Mouse (Mus musculus) limb, embryonic 15.5 days (tissue): ENCODE measurements at regions not wholly inside any gene's neighbourhood (a gene's known extent, or its start where the extent isn't known, plus 50 kb on each side); places are given as distances from the start of the nearest gene placed in this dataset.

ENCODE experiments used
- ATAC-seq: fragments of 200-750 bp; cut with Nextera tagmentation; 2 replicates; pipeline ENCODE4 v1.8.0; 2017; ENCODE audit warnings: low read depth, moderate TSS enrichment; ENCODE audit not compliant: insufficient number of reproducible peaks, low FRiP score, low TSS enrichment
- H3K27ac ChIP-seq: fragments of 300-500 bp; sonication (generic); 2 replicates; pipeline ENCODE4 v1.5.1; 2015; ENCODE audit warnings: moderate library complexity, mild to moderate bottlenecking, inconsistent platforms
- H3K27me3 ChIP-seq: fragments of 300-500 bp; sonication (generic); 2 replicates; pipeline ENCODE4 v1.6.1; 2015; ENCODE audit warnings: inconsistent platforms
- H3K36me3 ChIP-seq: fragments of 300-500 bp; sonication (generic); 2 replicates; pipeline ENCODE4 v1.6.1; 2015; ENCODE audit warnings: inconsistent platforms
- H3K4me1 ChIP-seq: fragments of 300-500 bp; sonication (generic); 2 replicates; pipeline ENCODE4 v1.6.1; 2015; ENCODE audit warnings: inconsistent platforms
- H3K4me2 ChIP-seq: fragments of 300-500 bp; sonication (generic); 2 replicates; pipeline ENCODE4 v1.6.1; 2015; ENCODE audit warnings: mild to moderate bottlenecking, inconsistent platforms
- H3K4me3 ChIP-seq: fragments of 300-500 bp; sonication (generic); 2 replicates; pipeline ENCODE4 v1.5.1; 2015; ENCODE audit warnings: mild to moderate bottlenecking, inconsistent platforms
- H3K9ac ChIP-seq: fragments of 300-500 bp; sonication (generic); 2 replicates; pipeline ENCODE4 v1.6.1; 2015; ENCODE audit warnings: inconsistent platforms
- H3K9me3 ChIP-seq: fragments of 300-500 bp; sonication (generic); 2 replicates; pipeline ENCODE4 v1.6.1; 2016; ENCODE audit warnings: inconsistent platforms
- WGBS: fragments of 180-500 bp; shearing (Covaris S2); methylation state at CpG from one replicate; pipeline ENCODE4 v1.1.7; 2015; 5-methylcytosine and 5-hydroxymethylcytosine counted together

DNA sequence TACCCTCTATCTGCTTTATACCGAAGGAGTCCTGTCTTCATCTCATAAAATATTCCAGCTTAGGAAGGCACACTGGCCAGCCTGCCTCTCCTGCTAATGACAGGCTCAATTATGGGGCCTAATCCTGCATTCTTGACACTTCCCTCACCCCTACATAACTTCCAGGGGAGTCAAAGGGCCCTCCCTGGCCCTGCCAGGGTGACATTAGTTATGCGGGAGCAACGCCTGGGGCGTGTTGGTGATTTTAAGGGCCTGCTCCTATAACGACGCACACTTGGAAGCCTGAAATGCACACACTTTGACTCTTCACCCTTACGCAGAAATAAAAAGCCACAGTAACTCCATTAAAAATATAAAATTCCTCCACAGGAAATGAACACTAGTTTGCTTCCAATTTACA, 555.5 kb downstream of the Bnc2 start:
- no peak overlapping the region for H3K4me2 ChIP-seq

GRCm38 (mm10) chr4:84120330-84120729, 554.7 kb downstream of the Bnc2 start:
- H3K4me2 ChIP-seq, result no peak overlapping the region
- H3K9ac ChIP-seq, result no peak overlapping the region
- no peak overlapping the region for H3K27ac ChIP-seq
- peaks cover 30% of the 10 kb centered on the region for H3K4me1 ChIP-seq
- 42% methylated on average over 7 of the region's 7 CpGs for WGBS
- no peaks in the 10 kb centered on the region for H3K36me3 ChIP-seq
- no peaks in the 10 kb centered on the region for H3K9me3 ChIP-seq
- no peaks in the 10 kb centered on the region for H3K27me3 ChIP-seq
- no peak overlapping the region for H3K4me3 ChIP-seq
- no peak for ATAC-seq

More for the DNA sequence above, 555.5 kb downstream of the Bnc2 start:
- Histone ChIP-seq H3K36me3 (no peaks in the 10 kb centered on the region), H3K27me3 (no peaks in the 10 kb centered on the region), H3K4me3 (no peak overlapping the region), H3K4me1 (peaks cover 26% of the 10 kb centered on the region), H3K9ac (no peak overlapping the region), H3K27ac (no peak overlapping the region; the same call in 1 of the 2 replicates), H3K9me3 (no peaks in the 10 kb centered on the region)
- ATAC-seq, result no peak
- 24% methylated on average over 7 of the region's 7 CpGs for WGBS

DNA sequence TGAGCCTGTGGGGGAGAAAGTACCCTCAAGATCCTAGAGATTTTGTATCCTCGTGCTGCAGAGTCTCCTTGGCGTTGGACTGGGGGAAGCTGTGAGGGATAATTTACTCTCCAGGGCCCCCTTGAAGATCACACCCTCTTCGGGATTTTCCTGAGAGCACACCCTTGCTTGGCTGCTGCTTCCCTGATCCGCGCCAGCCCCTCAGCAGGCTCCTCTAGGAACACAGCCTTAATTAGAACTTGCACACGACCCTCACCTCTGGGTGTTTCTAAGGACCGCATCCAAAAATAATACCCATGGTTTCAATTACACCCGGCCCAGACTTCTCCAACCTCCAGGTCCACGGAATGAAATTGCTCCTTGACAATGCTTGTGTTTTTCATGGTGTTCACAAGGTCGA, 553.6 kb downstream of the Bnc2 start:
- H3K27me3 ChIP-seq, result no peaks in the 10 kb centered on the region
- H3K27ac ChIP-seq, result peak overlapping the region; percentile 59; the same call in 1 of the 2 replicates
- H3K9ac ChIP-seq, result no peak overlapping the region
- peak; percentile 30; the same call in 1 of the 2 replicates for ATAC-seq
- no peaks in the 10 kb centered on the region for H3K36me3 ChIP-seq
- peaks cover 30% of the 10 kb centered on the region for H3K4me1 ChIP-seq
- H3K4me3 ChIP-seq, result no peak overlapping the region
- 34% methylated on average over 10 of the region's 10 CpGs for WGBS
- H3K9me3 ChIP-seq, result no peaks in the 10 kb centered on the region
- H3K4me2 ChIP-seq, result no peak overlapping the region

DNA sequence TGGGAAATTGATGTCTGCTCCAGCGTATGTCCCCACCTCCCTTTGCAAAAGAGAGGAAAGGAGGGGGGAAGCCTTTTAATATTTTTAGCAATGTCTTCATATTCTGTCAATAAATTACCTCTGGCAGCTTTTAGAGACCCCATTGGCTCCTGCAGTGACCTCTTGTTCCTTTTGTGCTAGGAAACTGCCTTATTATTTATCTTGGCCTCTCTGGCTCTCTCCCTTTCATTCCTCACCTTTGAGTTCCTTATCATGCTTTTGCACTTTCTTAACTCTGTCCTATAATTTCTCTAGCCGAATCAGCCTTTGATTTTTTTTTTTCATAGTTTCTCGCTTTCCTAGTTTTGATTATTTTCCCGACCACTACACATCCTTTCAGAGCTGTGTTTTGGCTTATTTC, 548.7 kb downstream of the Bnc2 start:
- ATAC-seq, result no peak
- H3K4me3 ChIP-seq, result no peak overlapping the region
- H3K4me1 ChIP-seq, result peaks cover 13% of the 10 kb centered on the region
- H3K4me2 ChIP-seq, result no peak overlapping the region
- H3K27ac ChIP-seq, result no peak overlapping the region
- no peaks in the 10 kb centered on the region for H3K36me3 ChIP-seq
- H3K27me3 ChIP-seq, result no peaks in the 10 kb centered on the region
- no peak overlapping the region for H3K9ac ChIP-seq
- 60% methylated on average over 4 of the region's 4 CpGs for WGBS
- no peaks in the 10 kb centered on the region for H3K9me3 ChIP-seq

DNA sequence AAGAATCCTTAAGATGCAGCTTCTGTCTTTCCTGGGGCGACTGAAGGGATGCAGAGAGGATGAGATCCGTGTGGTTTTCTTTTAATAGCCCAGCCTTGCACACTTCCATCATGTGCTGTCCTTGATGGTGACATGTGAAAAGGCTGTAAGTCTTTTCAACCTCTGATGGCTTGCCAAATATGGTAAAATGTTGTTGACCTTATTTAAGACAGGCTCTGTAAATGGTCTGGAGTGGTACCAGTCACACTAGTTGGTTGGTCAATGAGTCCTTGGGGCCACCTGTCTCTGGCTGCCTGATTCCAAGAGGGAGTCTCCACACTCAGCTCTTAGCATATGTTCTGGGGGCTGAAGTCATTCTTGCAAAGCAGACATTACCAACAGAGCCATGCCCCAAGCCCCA, 547.7 kb downstream of the Bnc2 start:
- H3K4me1 ChIP-seq, result peaks cover 8% of the 10 kb centered on the region; the same call in 1 of the 2 replicates
- no peak overlapping the region for H3K4me2 ChIP-seq
- no peaks in the 10 kb centered on the region for H3K27me3 ChIP-seq
- no peak overlapping the region for H3K27ac ChIP-seq
- ATAC-seq, result no peak
- H3K9me3 ChIP-seq, result no peaks in the 10 kb centered on the region
- no peak overlapping the region for H3K4me3 ChIP-seq
- no peak overlapping the region for H3K9ac ChIP-seq
- no peaks in the 10 kb centered on the region for H3K36me3 ChIP-seq
- WGBS, result 63% methylated on average over 2 of the region's 2 CpGs

DNA sequence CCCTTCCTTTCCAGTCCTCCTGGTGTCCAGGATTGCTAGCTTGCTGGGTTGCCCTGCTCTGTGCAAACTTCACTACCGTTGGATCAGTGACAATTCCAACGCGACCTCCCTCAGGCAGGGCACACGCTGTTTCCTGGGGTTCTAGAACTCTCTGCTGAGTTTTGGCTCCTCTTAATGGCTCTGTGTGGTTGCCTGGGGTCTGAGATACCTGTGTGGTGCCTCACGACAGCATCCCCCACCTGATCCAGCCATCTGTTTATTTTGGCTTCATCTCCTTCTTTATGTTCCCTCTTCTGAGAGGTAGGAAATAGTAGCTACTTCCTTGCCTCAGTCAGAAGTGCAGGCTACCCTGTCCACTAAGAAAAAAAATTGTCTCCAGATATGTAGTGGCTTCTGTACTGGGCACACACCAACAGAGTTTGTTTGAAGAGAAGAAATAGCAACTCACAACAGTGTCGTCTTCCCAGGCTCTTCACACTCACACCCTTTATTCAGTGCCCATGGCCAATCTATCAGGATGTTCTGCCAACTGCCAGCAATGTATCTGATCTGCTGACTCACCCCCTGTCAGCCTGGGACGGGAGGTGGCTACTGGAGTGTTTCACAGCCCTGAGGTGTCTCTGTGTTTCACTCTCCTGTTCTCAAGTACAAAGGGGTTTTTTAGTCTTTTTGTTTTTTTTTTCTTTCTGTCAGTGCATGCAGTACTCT, 544.1 kb downstream of the Bnc2 start:
- Histone ChIP-seq H3K27ac (no peak overlapping the region), H3K36me3 (no peaks in the 10 kb centered on the region), H3K4me1 (peaks cover 9% of the 10 kb centered on the region), H3K9me3 (no peaks in the 10 kb centered on the region), H3K27me3 (no peaks in the 10 kb centered on the region), H3K9ac (no peak overlapping the region), H3K4me2 (no peak overlapping the region), H3K4me3 (no peak overlapping the region)
- no peak for ATAC-seq
- WGBS, result 66% methylated on average over 7 of the region's 7 CpGs

DNA sequence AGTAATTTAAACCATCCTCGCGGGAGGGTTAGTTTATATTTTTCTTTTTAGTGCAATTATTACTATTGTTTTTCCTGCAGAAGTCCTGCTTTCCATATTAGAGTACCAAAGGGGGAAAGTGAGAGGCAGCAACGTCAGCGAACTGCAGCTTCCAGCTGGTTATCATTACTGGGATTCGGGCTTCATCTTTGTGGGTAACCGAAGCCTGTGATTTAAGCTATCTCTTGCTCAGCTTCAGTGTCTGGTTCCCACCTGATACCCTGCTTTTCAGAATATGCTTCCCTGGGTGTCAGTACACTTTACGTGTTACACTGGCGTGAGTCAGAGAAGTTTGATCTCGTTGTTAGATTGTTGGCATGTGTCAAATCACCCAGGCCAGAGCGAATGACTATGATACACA, 539.3 kb downstream of the Bnc2 start:
- no peak overlapping the region for H3K9ac ChIP-seq
- H3K4me3 ChIP-seq, result no peak overlapping the region
- H3K4me1 ChIP-seq, result peaks cover 23% of the 10 kb centered on the region
- ATAC-seq, result no peak
- H3K36me3 ChIP-seq, result no peaks in the 10 kb centered on the region
- 40% methylated on average over 10 of the region's 10 CpGs for WGBS
- no peak overlapping the region for H3K4me2 ChIP-seq
- no peaks in the 10 kb centered on the region for H3K9me3 ChIP-seq
- H3K27me3 ChIP-seq, result no peaks in the 10 kb centered on the region
- H3K27ac ChIP-seq, result no peak overlapping the region

DNA sequence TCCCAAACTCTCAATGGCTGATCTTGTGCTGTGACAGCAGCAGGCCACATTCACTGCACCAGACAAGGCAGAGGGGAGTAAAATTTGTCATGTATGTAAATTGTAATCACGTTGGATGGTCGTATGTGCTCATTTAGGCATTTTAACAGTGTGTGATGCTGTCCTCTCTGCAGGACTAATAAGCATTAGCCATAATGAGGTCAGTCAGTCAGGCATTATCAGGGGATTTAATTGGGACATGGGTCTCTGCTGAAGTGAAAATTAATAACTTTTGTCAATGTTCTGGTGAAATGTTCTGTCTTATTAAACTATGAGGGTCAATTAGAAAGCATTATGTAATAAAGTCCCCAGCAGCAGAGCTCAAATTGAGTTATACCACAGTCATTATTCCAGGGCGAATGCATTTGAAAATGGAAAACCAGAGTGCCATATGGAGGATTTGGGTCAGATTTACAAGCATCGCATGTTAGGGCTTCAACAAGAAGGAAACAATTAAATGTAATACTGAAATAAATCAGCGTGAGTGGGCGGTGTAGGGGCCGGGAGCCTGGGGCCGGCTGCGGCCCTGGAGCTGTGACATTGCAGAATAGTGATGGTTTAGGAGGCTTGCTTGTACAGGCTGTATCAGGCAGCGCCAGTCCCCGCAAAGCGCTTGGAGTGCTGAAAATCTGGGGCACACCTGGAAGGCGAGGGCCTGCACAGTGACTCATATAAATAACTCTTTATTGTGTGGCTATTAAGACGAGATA, 537.7 kb downstream of the Bnc2 start:
- Histone ChIP-seq H3K4me2 (no peak overlapping the region), H3K9me3 (no peaks in the 10 kb centered on the region), H3K36me3 (no peaks in the 10 kb centered on the region), H3K4me1 (peaks cover 21% of the 10 kb centered on the region), H3K27me3 (no peaks in the 10 kb centered on the region), H3K27ac (no peak overlapping the region), H3K4me3 (no peak overlapping the region), H3K9ac (no peak overlapping the region)
- 19% methylated on average over 14 of the region's 14 CpGs for WGBS
- ATAC-seq, result no peak

- WGBS, result 75% methylated on average over 13 of the region's 13 CpGs
- Histone ChIP-seq H3K9ac (no peak overlapping the region), H3K9me3 (no peaks in the 10 kb centered on the region), H3K4me2 (no peak overlapping the region), H3K4me3 (no peak overlapping the region), H3K27ac (no peak overlapping the region), H3K27me3 (no peaks in the 10 kb centered on the region), H3K36me3 (no peaks in the 10 kb centered on the region), H3K4me1 (peaks cover 22% of the 10 kb centered on the region)
- ATAC-seq, result no peak
Measured at GRCm38 (mm10) chr4:84149149-84150050, 525.7 kb downstream of the Bnc2 start.

DNA sequence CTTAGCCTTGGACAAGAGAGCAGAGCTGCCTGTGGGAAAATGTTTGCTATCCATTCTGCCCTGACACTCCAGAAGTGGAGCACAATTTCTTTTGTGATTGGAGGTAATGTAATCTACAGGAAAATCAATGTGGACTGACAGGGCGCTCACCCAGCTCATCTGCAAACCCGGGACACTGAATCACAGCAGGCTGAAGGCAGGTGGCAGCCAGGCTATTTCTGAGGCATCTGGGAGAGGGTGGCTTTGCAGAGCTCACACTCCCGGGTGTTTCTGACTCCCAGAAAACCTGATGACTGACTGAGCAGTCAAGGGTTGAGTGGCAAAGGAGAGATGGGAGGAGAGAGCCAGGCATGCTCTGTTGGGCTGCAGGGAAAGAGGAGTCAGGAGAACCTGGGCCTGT, 524.4 kb downstream of the Bnc2 start:
- no peak overlapping the region for H3K4me2 ChIP-seq
- H3K36me3 ChIP-seq, result no peaks in the 10 kb centered on the region
- H3K27ac ChIP-seq, result no peak overlapping the region
- no peak overlapping the region for H3K9ac ChIP-seq
- no peaks in the 10 kb centered on the region for H3K9me3 ChIP-seq
- ATAC-seq, result no peak
- WGBS, result 38% methylated on average over 3 of the region's 3 CpGs
- H3K4me1 ChIP-seq, result peaks cover 22% of the 10 kb centered on the region
- H3K4me3 ChIP-seq, result no peak overlapping the region
- H3K27me3 ChIP-seq, result no peaks in the 10 kb centered on the region

DNA sequence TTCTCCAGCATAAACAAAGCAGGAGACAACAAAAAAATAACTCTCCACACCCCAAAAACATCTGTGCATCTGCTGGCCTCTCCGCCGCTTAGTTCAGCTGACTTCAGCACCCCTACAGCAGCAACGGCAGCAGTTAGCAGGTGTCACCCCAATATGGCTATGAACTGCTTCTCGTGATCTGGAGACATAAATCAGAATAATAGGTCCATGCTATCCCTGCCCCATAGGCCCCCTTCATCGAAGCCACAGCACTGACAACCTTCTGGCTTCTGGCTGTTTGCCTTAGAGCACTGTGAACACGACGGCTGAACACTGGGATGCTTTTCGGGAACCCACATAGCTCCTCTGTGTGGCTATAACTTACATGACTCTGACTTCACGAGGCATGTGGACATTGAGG, 523.8 kb downstream of the Bnc2 start:
- 48% methylated on average over 9 of the region's 9 CpGs for WGBS
- H3K4me2 ChIP-seq, result no peak overlapping the region
- H3K9me3 ChIP-seq, result no peaks in the 10 kb centered on the region
- ATAC-seq, result no peak
- H3K27me3 ChIP-seq, result no peaks in the 10 kb centered on the region
- no peak overlapping the region for H3K4me3 ChIP-seq
- H3K9ac ChIP-seq, result no peak overlapping the region
- peaks cover 22% of the 10 kb centered on the region for H3K4me1 ChIP-seq
- no peak overlapping the region for H3K27ac ChIP-seq
- no peaks in the 10 kb centered on the region for H3K36me3 ChIP-seq
